Mouse (Mus musculus) heart, embryonic 10.5 days (tissue): ENCODE measurements at regions not wholly inside any gene's neighbourhood (a gene's known extent, or its start where the extent isn't known, plus 50 kb on each side); places are given as distances from the start of the nearest gene placed in this dataset.

Experiments
- DNase-seq: peaks from one replicate; pipeline ENCODE4 v3.0.0-alpha.2; 2017; ENCODE audit warnings: low spot score
- H3K27ac ChIP-seq: fragments of 300-500 bp; sonication (generic); 2 replicates; pipeline ENCODE4 v1.5.1; 2016; ENCODE audit warnings: mild to moderate bottlenecking
- H3K27me3 ChIP-seq: fragments of 300-500 bp; sonication (generic); 2 replicates; pipeline ENCODE4 v1.6.1; 2016; ENCODE audit warnings: mild to moderate bottlenecking; ENCODE audit not compliant: poor library complexity, insufficient read depth, severe bottlenecking
- H3K36me3 ChIP-seq: fragments of 300-500 bp; sonication (generic); 2 replicates; pipeline ENCODE4 v1.6.1; 2016; ENCODE audit warnings: mild to moderate bottlenecking, moderate library complexity
- H3K4me1 ChIP-seq: fragments of 300-500 bp; sonication (generic); 2 replicates; pipeline ENCODE4 v1.6.1; 2016; ENCODE audit warnings: mild to moderate bottlenecking
- H3K4me3 ChIP-seq: fragments of 300-500 bp; sonication (generic); 2 replicates; pipeline ENCODE4 v1.5.1; 2016; ENCODE audit warnings: mild to moderate bottlenecking, moderate library complexity
- H3K9me3 ChIP-seq: fragments of 300-500 bp; sonication (generic); 2 replicates; pipeline ENCODE4 v1.6.1; 2016; ENCODE audit warnings: mild to moderate bottlenecking, moderate library complexity
- WGBS: fragments of 180-500 bp; shearing (Covaris S2); methylation state at CpG from one replicate; pipeline ENCODE4 v1.1.7; 2016; 5-methylcytosine and 5-hydroxymethylcytosine counted together

DNA sequence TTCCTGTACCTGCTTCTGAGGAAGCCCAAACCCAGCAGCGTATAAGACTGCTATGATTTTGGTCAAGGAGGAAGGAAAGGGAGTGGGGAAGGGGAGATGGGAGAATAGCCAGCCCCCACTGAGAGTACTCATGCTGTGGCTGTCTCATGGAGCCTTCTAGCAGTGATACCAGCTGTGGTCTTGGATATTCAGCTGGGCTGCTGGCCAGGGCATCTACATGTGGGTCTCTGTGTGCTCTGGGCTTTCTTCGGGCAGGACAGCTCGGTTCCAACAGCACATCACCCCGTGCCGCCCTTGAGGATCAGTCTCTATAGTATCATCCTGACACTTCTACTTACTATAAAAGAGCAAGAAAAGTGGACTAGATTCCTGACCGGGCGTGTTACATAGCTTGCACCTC lies 90.6 kb upstream of the Dapk1 start:
- 89% methylated on average over 7 of the region's 7 CpGs for WGBS
- Histone ChIP-seq H3K4me1 (no peaks in the 10 kb centered on the region), H3K27me3 (no peaks in the 10 kb centered on the region), H3K36me3 (no peaks in the 10 kb centered on the region), H3K4me3 (no peak overlapping the region), H3K27ac (no peak overlapping the region), H3K9me3 (no peaks in the 10 kb centered on the region)
- no peak for DNase-seq

DNA sequence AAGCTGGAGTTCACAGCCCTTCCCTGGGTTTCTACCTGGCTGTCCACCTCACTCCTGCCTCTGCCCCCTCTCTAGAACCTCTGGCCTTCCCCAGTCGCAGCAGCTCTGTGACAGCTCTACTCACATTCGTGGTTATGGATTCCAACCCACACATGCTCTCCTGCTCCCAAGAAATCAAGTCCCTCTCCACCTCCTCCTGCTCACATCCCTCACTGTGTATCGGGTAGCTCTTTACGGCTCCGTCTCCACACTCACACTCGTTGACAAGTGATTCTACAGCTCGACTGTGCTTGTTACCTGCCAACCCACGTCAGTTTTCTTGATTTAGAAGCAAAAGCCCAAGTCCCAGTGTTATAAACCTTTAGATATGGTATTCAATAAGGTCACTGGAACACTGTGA lies 90.1 kb upstream of the Dapk1 start:
- no peaks in the 10 kb centered on the region for H3K36me3 ChIP-seq
- no peak overlapping the region for H3K27ac ChIP-seq
- H3K4me1 ChIP-seq = no peaks in the 10 kb centered on the region
- no peak overlapping the region for H3K4me3 ChIP-seq
- DNase-seq = no peak
- no peaks in the 10 kb centered on the region for H3K27me3 ChIP-seq
- no peaks in the 10 kb centered on the region for H3K9me3 ChIP-seq
- 76% methylated on average over 8 of the region's 8 CpGs for WGBS

DNA sequence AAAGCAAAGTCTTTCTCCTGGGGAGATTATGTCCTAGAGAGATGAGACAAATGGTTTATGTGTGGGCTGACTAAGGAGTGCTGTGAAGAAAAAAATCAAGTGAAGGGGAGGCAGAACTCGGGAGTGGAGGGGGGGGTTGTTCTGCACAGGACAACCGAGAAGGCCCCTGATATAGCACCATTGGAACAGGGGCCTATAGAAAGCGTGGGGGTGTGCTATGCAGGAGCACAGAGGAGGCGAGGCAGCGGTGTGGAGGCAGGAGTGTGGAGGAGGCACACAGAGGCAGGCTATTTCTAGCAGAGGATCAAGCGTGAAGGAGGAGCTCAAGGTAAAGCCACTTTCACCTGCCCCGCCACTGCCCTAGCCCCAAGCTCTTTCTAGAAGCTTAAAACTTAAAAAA lies 88.0 kb upstream of the Dapk1 start:
- 60% methylated on average over 7 of the region's 7 CpGs for WGBS
- Histone ChIP-seq H3K36me3 (no peaks in the 10 kb centered on the region), H3K27me3 (no peaks in the 10 kb centered on the region), H3K9me3 (no peaks in the 10 kb centered on the region), H3K4me1 (no peaks in the 10 kb centered on the region), H3K4me3 (no peak overlapping the region), H3K27ac (no peak overlapping the region)
- no peak for DNase-seq

DNA sequence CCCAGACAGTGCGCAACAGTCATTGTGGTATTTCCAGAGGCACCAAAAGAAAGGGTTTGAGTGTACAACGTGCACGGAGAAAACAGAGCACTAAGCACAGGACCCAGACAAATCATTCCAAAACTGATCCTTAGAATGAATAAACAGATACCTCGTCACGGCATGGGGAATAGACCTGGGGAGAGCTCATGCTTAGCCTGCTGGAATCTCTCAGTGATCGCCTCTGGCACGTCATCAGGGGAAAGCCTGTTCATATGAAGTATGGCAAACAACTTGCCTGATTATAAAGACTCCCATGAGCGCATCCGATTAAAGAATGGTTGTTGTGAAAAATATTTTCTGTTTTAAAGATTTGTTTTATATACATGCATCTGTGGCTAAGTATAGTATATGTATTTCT lies 86.9 kb upstream of the Dapk1 start:
- H3K36me3 ChIP-seq = no peaks in the 10 kb centered on the region
- H3K9me3 ChIP-seq = no peaks in the 10 kb centered on the region
- WGBS = 76% methylated on average over 9 of the region's 9 CpGs
- no peaks in the 10 kb centered on the region for H3K27me3 ChIP-seq
- H3K4me3 ChIP-seq = no peak overlapping the region
- no peak overlapping the region for H3K27ac ChIP-seq
- H3K4me1 ChIP-seq = no peaks in the 10 kb centered on the region
- DNase-seq = no peak

DNA sequence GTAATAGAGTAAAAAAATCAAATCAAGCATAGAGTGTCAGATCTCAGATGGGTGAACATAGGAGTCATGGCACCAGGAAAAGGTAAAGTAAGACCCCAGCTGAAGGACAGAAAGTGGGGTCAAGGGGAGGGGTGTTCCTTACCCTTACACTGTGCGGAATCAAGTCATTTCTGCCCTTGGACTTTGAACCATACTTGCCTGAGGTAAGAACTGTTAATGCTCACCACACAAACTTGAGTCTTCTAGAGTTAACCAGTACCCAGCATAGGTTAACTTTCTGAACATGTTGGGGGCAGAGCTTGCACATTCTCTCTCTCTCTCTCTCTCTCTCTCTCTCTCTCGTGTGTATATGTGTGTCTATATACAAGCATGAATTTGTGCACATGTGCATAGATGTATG lies 83.7 kb upstream of the Dapk1 start:
- Histone ChIP-seq H3K4me3 (no peak overlapping the region), H3K4me1 (no peaks in the 10 kb centered on the region; the same call in 1 of the 2 replicates), H3K9me3 (no peaks in the 10 kb centered on the region), H3K27me3 (no peaks in the 10 kb centered on the region), H3K27ac (no peak overlapping the region), H3K36me3 (no peaks in the 10 kb centered on the region)
- 85% methylated on average over 2 of the region's 2 CpGs for WGBS
- no peak for DNase-seq

DNA sequence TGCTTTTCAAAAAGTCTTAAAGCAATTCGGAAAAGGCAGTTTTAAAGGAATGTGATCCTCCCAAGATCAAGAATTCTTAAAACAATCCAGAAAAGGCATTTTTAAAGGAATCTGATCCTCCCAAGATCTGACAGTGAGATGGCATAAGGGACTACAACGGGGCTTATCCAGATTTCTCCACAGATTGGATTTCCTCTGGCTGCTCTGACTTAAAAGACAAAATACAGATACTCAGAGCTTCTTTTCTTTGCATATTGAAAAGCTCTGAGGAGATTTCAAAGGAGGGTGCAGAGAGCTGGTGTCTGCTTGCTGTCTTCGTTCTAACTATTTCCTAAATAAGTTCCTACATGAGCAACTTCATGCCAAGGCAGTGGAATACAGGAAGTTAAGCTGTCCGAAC lies 82.0 kb upstream of the Dapk1 start:
- Histone ChIP-seq H3K27me3 (no peaks in the 10 kb centered on the region), H3K4me3 (no peak overlapping the region), H3K27ac (no peak overlapping the region), H3K4me1 (no peaks in the 10 kb centered on the region; the same call in 1 of the 2 replicates), H3K9me3 (no peaks in the 10 kb centered on the region), H3K36me3 (no peaks in the 10 kb centered on the region)
- 51% methylated on average over 4 of the region's 4 CpGs for WGBS
- no peak for DNase-seq

DNA sequence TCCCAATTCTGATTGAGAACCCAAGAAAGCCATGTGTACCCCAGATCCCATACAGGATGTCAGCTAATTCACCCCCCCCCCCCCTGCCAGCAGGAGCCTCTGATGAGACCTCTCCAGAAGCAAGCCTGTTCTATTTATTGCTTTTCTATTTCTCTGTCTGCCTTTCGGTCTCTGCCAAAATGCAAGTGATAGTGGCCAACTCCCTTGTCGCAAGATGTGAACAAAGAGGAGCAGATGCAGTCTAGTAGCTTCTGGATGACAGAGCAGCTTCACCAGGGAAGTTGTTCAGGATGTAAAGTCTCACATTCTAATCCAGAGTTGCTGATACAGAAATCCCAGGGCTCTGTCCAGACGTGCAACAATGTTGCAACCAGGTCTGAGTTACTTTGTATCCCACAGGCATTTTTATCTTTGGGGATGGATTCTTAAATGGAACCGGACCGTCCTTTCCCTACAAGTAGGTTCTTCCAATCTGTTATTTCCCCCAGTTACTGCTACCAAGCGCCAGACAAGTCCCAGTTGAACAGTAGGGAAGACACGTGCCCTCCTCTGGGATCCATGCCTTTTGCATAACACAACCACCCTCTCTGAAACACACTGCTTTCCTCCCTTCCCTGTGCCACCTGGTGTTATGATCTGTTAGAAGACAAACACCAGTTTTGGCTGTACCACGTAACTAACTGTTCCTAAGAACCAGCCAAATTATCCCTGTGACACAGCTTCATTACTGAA lies 78.9 kb upstream of the Dapk1 start:
- Histone ChIP-seq H3K27ac (no peak overlapping the region), H3K4me3 (no peak overlapping the region), H3K36me3 (no peaks in the 10 kb centered on the region), H3K9me3 (no peaks in the 10 kb centered on the region), H3K27me3 (no peaks in the 10 kb centered on the region), H3K4me1 (no peaks in the 10 kb centered on the region; the same call in 1 of the 2 replicates)
- 68% methylated on average over 8 of the region's 8 CpGs for WGBS
- no peak for DNase-seq

DNA sequence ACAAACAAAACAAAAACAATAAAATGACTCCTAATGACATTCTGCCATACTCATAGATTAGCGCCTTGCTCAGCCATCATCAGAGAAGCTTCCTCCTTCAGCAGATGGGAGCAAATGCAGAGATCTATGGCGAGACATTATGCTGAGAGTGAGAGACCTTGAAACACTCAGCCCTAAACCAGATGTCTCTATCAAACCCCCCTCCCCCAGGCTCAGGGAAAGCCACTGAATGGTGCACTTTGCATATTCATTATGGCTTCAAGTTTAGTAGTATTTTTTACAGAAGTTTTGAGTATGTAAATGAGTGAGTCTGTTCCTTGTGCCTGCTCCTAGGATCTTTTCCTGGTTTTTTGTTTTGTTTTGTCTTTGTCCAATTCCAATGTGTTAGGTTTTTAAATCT lies 73.9 kb upstream of the Dapk1 start:
- no peaks in the 10 kb centered on the region for H3K9me3 ChIP-seq
- 67% methylated on average over 2 of the region's 2 CpGs for WGBS

DNA sequence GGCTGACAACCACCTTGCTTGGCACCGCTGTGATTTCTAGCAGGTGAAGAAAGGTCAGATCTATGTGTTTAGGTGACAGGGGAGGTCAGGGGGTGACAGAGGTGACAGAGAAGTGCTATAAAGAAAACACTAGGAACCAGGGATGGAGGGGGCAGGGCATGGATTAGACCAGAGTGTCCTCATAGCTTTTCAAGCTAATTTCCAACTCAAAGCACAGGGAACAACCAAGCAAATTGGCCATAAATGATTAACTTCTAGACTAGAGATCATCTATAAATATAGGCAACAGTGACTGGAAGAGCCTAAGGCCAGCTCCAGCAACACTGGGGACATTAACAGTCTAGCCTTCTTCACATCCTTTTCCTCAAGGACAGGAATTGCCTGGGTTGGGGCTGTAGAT lies 72.9 kb upstream of the Dapk1 start:
- H3K4me1 ChIP-seq = 0 out of 2 replicates have a peak, but pooled peaks cover 3% of the 10 kb centered on the region
- no peaks in the 10 kb centered on the region for H3K36me3 ChIP-seq
- H3K4me3 ChIP-seq = no peak overlapping the region
- no peak for DNase-seq
- no peaks in the 10 kb centered on the region for H3K27me3 ChIP-seq
- WGBS = 63% methylated on average over 1 of the region's 1 CpGs
- H3K27ac ChIP-seq = no peak overlapping the region
- H3K9me3 ChIP-seq = no peaks in the 10 kb centered on the region

More for the DNA sequence above, 73.9 kb upstream of the Dapk1 start:
- no peaks in the 10 kb centered on the region for H3K27me3 ChIP-seq
- no peak for DNase-seq
- no peak overlapping the region for H3K27ac ChIP-seq
- H3K36me3 ChIP-seq = no peaks in the 10 kb centered on the region
- 0 out of 2 replicates have a peak, but pooled peaks cover 3% of the 10 kb centered on the region for H3K4me1 ChIP-seq
- no peak overlapping the region for H3K4me3 ChIP-seq

DNA sequence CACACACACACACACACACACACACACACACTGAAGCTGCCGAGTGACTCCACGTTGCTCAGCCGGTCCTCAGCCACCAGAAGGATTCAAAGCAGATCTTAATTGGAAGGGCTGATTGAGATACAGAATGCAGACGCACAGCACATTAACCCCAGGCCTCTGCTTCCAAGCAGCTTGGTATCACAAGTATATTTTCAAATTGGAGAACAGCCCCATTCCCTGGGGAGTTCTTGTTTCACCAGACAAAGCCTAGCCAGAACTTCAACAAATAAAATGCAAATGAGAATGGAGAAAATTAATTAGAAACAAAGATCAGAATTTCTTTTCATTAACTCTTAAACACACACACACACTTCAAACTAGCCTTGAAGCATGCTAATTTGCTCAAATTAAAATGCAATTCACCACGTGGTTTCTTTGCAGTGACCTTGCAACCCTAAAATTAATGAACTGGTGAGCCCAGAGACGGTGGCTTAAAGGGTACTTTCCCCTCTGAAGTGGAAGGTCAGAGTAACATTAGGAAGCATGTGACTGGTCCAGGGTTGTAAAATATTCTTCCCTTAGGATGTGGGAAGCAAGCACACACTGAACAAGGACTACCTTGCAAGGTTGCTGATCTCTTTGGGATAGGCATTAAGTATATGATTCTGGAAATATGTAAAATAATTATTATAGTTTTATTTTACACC lies 72.2 kb upstream of the Dapk1 start:
- H3K9me3 ChIP-seq = no peaks in the 10 kb centered on the region
- no peak for DNase-seq
- 46% methylated on average over 6 of the region's 6 CpGs for WGBS
- H3K27ac ChIP-seq = no peak overlapping the region
- H3K4me1 ChIP-seq = 0 out of 2 replicates have a peak, but pooled peaks cover 3% of the 10 kb centered on the region
- no peaks in the 10 kb centered on the region for H3K36me3 ChIP-seq
- no peaks in the 10 kb centered on the region for H3K27me3 ChIP-seq
- H3K4me3 ChIP-seq = no peak overlapping the region

DNA sequence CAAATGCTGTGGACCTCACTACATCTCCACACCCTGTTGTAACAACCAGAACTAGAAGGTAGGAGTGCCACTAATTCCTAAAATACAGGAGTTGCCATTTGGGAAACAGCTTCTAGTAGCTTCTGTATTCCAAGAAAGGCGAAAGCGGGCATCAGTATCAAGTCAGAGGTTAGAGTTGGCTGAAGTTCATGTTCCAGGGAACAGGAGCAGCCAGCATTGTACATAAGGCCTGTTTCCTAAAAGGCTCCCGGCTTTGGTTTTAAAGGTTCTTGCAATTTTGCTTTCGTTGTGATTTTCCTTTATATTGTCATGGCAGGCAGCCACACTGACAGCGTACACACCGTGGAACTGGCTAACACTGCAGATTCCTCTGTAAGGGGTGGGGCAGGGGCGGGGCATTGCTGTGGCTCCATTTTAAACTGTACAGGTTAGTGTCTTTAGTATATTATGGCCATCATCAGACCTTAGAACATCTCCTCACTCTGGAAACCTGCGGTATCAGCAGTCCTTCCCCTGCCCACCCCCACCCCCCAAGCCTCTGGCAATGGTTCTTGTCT lies 67.8 kb upstream of the Dapk1 start:
- Histone ChIP-seq H3K9me3 (no peaks in the 10 kb centered on the region), H3K4me1 (0 out of 2 replicates have a peak, but pooled peaks cover 3% of the 10 kb centered on the region), H3K27me3 (no peaks in the 10 kb centered on the region), H3K4me3 (no peak overlapping the region), H3K27ac (no peak overlapping the region), H3K36me3 (no peaks in the 10 kb centered on the region)
- no peak for DNase-seq
- 84% methylated on average over 8 of the region's 8 CpGs for WGBS

DNA sequence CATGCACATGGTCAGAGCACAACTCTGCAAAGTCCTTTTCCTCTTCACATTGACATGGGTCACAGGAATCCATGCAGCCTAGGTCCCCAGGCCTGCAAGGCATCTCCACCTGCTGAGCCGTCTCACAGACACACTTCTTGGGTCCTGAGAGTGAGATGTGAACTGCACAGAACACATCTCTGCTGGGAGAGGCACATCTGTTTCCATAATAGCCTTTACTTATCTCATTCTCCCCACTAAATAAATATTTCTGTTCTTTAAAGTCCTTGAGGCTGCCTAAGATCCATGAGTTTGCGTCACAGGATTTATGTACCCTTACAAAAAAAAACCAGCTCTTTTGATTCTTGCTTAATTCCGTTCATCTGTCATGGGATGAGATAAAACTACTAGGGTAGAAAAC lies 67.2 kb upstream of the Dapk1 start:
- 0 out of 2 replicates have a peak, but pooled peaks cover 3% of the 10 kb centered on the region for H3K4me1 ChIP-seq
- no peak overlapping the region for H3K4me3 ChIP-seq
- H3K27ac ChIP-seq = no peak overlapping the region
- 65% methylated on average over 3 of the region's 3 CpGs for WGBS
- H3K9me3 ChIP-seq = no peaks in the 10 kb centered on the region
- H3K27me3 ChIP-seq = no peaks in the 10 kb centered on the region
- no peaks in the 10 kb centered on the region for H3K36me3 ChIP-seq
- no peak for DNase-seq

DNA sequence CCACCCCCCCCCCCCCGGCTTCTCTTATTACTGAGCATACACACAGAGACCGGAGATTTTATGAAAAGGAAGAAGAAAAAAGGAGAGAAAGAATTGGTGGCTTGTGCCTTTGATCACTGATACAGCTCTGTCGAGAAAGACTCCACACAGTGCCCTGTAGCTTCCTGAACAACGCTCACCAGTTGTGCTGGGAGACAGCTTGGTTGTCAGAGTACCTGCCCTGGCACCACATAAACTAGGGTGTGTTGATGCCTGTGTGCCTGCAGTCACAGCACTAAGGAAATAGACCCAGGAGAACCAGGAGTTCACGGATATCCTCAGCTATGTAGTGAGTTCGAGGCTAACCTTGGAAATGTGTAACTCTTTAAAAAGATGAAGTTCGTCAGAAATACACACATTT lies 66.7 kb upstream of the Dapk1 start:
- no peaks in the 10 kb centered on the region for H3K27me3 ChIP-seq
- H3K4me3 ChIP-seq = no peak overlapping the region
- H3K36me3 ChIP-seq = no peaks in the 10 kb centered on the region
- no peaks in the 10 kb centered on the region for H3K9me3 ChIP-seq
- H3K27ac ChIP-seq = no peak overlapping the region
- 0 out of 2 replicates have a peak, but pooled peaks cover 3% of the 10 kb centered on the region for H3K4me1 ChIP-seq
- DNase-seq = no peak
- 75% methylated on average over 7 of the region's 7 CpGs for WGBS
